Mouse (Mus musculus) neural tube, embryonic 11.5 days (tissue): Measurements from ENCODE around the gene Nup93. TPM values are rescaled to one million over a fixed set of nuclear protein-coding genes. Genes with fewer than 3 reads are reported as not detected.

Source experiments
- ATAC-seq: fragments of 200-750 bp; cut with Nextera tagmentation; 2 replicates; pipeline ENCODE4 v1.8.0; 2017; ENCODE audit warnings: moderate number of reproducible peaks, mild to moderate bottlenecking, moderate TSS enrichment, moderate library complexity; ENCODE audit not compliant: insufficient read depth, low FRiP score, low TSS enrichment
- DNase-seq: peaks from one replicate; pipeline ENCODE4 v3.0.0-alpha.2; 2015; ENCODE audit warnings: low spot score
- H3K27ac ChIP-seq: fragments of 300-500 bp; sonication (generic); 2 replicates; pipeline ENCODE4 v1.5.1; 2014; ENCODE audit warnings: low read depth, mild to moderate bottlenecking, low read length
- H3K27me3 ChIP-seq: fragments of 300-500 bp; sonication (generic); 2 replicates; pipeline ENCODE4 v1.6.1; 2014; ENCODE audit warnings: mild to moderate bottlenecking, low read length, mixed read lengths; ENCODE audit not compliant: control insufficient read depth, insufficient read depth
- H3K36me3 ChIP-seq: fragments of 300-500 bp; sonication (generic); 2 replicates; pipeline ENCODE4 v1.6.1; 2014; ENCODE audit warnings: mild to moderate bottlenecking, low read length, moderate library complexity, mixed read lengths; ENCODE audit not compliant: control insufficient read depth, insufficient read depth
- H3K4me1 ChIP-seq: fragments of 300-500 bp; sonication (generic); 2 replicates; pipeline ENCODE4 v1.6.1; 2014; ENCODE audit warnings: low read length, mixed read lengths; ENCODE audit not compliant: control insufficient read depth, insufficient read depth
- H3K4me2 ChIP-seq: fragments of 300-500 bp; sonication (generic); 2 replicates; pipeline ENCODE4 v1.6.1; 2014; ENCODE audit warnings: low read depth, mild to moderate bottlenecking, moderate library complexity
- H3K4me3 ChIP-seq: fragments of 300-500 bp; sonication (generic); 2 replicates; pipeline ENCODE4 v1.5.1; 2014; ENCODE audit warnings: low read depth, low read length
- H3K9ac ChIP-seq: fragments of 300-500 bp; sonication (generic); 2 replicates; pipeline ENCODE4 v1.6.1; 2014; ENCODE audit warnings: mild to moderate bottlenecking, low read length
- H3K9me3 ChIP-seq: fragments of 300-500 bp; sonication (generic); 2 replicates; pipeline ENCODE4 v1.6.1; 2016; ENCODE audit warnings: low read length; ENCODE audit not compliant: control insufficient read depth
- WGBS: fragments of 180-500 bp; shearing (Covaris S2); extraction: QIAGEN DNeasy Blood & Tissue Kit; methylation state at CpG from one replicate; pipeline ENCODE4 v1.1.7; 2014; 5-methylcytosine and 5-hydroxymethylcytosine counted together
- polyA plus RNA-seq: library from polyadenylated mRNA; unstranded; fragments of >200 nt; fragmentation: Nextera tagmentation; extraction: Ambion mirVana; gene quantifications from 2 replicates; pipeline ENCODE4 v1.2.1, GENCODE M21; 2014

Gene Nup93
- polyA plus RNA-seq, 1 experiment from 2014 or later, result 121 TPM

DNA sequence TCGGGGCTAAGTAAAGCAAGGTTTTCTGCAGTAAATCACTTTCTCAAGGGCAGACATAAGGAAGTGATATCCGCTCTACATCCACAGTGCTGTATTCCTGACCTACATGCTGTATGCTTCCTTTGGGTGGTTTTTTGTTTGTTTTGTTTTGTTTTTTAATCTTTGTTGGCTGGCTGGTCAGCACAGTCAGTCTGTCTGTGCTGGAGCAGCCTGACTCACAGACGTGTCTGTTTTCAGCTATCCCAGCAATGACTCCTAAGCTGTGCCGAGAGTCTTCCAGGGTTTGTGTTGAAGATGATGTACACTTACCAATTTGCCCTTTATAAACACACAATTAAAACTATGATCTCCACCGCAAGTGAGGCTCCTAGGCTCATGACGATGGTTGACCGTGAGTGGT, 56.7 kb downstream of the Nup93 start:
- no peak for DNase-seq
- 91% methylated on average over 7 of the region's 7 CpGs for WGBS

DNA sequence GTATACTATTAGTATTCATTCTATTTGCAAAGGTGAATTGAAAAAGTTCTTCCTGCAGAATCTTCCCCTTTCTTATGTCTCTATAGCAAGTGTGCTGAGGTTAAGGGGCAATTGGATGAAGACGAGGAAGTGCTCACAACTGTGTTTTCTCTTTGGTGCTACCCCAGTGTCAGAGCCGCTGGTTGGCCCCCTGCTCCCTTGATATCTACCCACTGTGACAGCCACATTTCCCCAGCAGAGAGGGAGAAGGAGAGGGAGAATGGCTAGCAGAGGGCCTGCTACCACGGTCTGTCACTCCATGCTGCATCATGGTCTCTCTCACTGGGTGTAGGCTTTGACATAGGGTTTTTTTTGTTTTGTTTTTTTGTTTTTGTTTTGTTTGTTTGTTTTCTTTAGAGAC, 58.2 kb downstream of the Nup93 start:
- no peaks in the 10 kb centered on the region for H3K36me3 ChIP-seq
- no peaks in the 10 kb centered on the region for H3K4me1 ChIP-seq
- no peak overlapping the region for H3K4me3 ChIP-seq
- DNase-seq (no peak), ATAC-seq (no peak)
- H3K9me3 ChIP-seq, result no peaks in the 10 kb centered on the region
- 76% methylated on average over 3 of the region's 3 CpGs for WGBS
- H3K4me2 ChIP-seq, result no peak overlapping the region
- H3K9ac ChIP-seq, result no peak overlapping the region
- no peak overlapping the region for H3K27ac ChIP-seq
- H3K27me3 ChIP-seq, result no peaks in the 10 kb centered on the region

More for the DNA sequence above, 56.7 kb downstream of the Nup93 start:
- Histone ChIP-seq H3K9ac (no peak overlapping the region), H3K27ac (no peak overlapping the region), H3K9me3 (no peaks in the 10 kb centered on the region), H3K36me3 (no peaks in the 10 kb centered on the region), H3K4me2 (no peak overlapping the region), H3K4me3 (no peak overlapping the region), H3K27me3 (no peaks in the 10 kb centered on the region), H3K4me1 (no peaks in the 10 kb centered on the region)
- ATAC-seq, result no peak

DNA sequence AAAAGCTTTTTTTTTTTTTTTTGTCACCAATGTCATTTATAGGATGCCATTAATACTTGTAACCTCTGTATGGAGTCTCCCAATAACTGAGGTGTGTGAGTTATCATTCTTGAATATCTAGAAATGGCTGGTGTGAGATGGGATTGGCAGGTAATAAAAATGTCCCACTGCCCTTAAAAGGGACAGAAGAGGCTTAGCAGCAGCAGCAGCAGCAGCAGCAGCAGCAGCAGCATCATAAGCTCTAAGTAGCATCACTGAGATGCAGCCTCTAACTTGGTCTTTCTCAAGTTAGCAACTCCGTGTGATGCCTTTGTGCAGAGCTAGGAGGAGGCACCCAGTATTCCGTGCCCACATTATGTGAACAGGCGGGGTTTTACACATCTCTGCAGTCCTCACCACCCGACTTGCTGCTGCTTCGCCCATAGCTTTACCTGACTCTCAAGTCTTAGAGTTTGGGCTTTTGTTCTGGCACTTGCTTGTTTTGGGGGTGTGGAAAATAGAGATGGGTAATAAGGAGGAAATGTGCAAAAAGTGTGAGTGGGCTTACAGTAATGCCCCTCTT, 59.0 kb downstream of the Nup93 start:
- H3K4me3 ChIP-seq, result no peak overlapping the region
- H3K4me1 ChIP-seq, result no peaks in the 10 kb centered on the region
- ATAC-seq (no peak), DNase-seq (no peak)
- H3K9ac ChIP-seq, result no peak overlapping the region
- H3K9me3 ChIP-seq, result no peaks in the 10 kb centered on the region
- H3K4me2 ChIP-seq, result no peak overlapping the region
- H3K27me3 ChIP-seq, result no peaks in the 10 kb centered on the region
- H3K36me3 ChIP-seq, result no peaks in the 10 kb centered on the region
- H3K27ac ChIP-seq, result no peak overlapping the region
- WGBS, result 92% methylated on average over 5 of the region's 5 CpGs

DNA sequence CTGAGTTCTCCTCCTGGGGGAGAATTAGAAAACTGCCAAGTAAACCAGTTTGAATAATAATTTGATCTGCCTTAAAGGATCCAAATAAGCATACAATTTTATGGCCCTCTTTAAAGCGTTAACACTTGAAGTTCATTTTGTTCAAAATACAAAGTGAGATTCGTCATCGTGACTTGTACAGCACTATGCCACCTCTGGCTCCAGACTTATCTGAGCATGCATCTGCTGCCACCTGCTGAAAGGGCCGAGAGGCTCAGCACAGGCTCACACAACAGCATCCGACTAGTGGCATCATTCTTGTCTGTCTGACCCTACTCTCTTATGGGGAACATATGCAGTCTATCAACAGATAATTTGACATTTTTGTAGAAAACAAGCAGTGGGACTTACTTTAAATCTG, 59.7 kb downstream of the Nup93 start:
- no peak for ATAC-seq
- no peaks in the 10 kb centered on the region for H3K27me3 ChIP-seq
- no peak for DNase-seq
- H3K9ac ChIP-seq, result no peak overlapping the region
- 77% methylated on average over 5 of the region's 5 CpGs for WGBS
- no peak overlapping the region for H3K4me2 ChIP-seq
- H3K27ac ChIP-seq, result no peak overlapping the region
- no peak overlapping the region for H3K4me3 ChIP-seq
- H3K4me1 ChIP-seq, result no peaks in the 10 kb centered on the region
- H3K9me3 ChIP-seq, result no peaks in the 10 kb centered on the region
- H3K36me3 ChIP-seq, result no peaks in the 10 kb centered on the region

DNA sequence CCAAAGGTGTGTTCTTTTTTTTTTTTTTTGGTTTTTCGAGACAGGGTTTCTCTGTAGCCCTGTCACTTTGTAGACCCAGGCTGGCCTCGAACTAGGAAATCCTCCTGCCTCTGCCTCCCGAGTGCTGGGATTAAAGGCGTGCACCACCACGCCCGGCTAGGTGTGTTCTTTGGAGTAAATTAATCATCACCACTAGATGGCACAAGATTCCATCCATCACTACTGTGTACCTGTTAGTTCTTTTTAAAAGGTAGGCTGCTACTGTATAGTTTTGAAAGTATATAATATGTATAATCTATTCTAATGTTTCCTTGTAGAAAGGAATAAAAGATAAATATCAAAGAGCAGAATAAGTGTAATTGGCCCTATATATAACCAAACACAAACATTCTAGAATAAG, 63.9 kb downstream of the Nup93 start:
- DNase-seq (no peak), ATAC-seq (no peak)
- no peak overlapping the region for H3K4me2 ChIP-seq
- H3K4me1 ChIP-seq, result no peaks in the 10 kb centered on the region
- H3K9me3 ChIP-seq, result no peaks in the 10 kb centered on the region
- 91% methylated on average over 6 of the region's 6 CpGs for WGBS
- no peak overlapping the region for H3K4me3 ChIP-seq
- H3K27me3 ChIP-seq, result no peaks in the 10 kb centered on the region
- H3K36me3 ChIP-seq, result no peaks in the 10 kb centered on the region
- H3K27ac ChIP-seq, result no peak overlapping the region
- H3K9ac ChIP-seq, result no peak overlapping the region

DNA sequence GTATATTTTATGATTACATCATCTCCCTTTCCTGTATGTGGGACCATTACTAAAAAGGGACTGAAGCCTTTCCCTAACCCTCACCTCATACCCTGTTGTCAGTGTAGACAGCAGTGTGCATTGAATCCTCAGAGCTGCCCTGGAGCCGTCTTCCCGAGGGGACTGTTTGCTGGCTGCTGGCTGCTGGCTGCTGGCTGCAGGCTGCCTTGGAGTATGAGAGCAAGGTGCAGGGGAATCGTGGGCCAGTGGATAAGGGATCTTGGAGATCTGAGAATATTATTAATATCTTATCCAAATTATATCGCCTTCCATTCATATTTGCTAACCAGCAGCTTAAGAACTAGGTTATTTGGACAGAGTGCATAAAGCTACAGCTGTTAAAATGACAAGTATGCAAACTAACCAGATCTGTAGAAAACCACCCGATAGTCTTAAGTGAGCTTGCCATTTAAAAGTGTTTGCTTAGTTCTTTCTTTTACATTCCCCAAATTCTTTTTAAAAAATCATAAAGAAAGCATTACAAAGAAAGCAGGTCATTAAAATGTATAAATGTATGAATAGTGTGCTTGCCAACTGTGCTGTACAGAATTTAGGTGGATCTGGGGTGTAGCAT, 65.7 kb downstream of the Nup93 start:
- 90% methylated on average over 5 of the region's 5 CpGs for WGBS
- no peak for ATAC-seq
- H3K36me3 ChIP-seq, result no peaks in the 10 kb centered on the region
- no peaks in the 10 kb centered on the region for H3K27me3 ChIP-seq
- H3K9me3 ChIP-seq, result no peaks in the 10 kb centered on the region
- DNase-seq, result no peak
- no peak overlapping the region for H3K4me3 ChIP-seq
- H3K4me1 ChIP-seq, result no peaks in the 10 kb centered on the region
- H3K9ac ChIP-seq, result no peak overlapping the region
- H3K27ac ChIP-seq, result no peak overlapping the region
- H3K4me2 ChIP-seq, result no peak overlapping the region

DNA sequence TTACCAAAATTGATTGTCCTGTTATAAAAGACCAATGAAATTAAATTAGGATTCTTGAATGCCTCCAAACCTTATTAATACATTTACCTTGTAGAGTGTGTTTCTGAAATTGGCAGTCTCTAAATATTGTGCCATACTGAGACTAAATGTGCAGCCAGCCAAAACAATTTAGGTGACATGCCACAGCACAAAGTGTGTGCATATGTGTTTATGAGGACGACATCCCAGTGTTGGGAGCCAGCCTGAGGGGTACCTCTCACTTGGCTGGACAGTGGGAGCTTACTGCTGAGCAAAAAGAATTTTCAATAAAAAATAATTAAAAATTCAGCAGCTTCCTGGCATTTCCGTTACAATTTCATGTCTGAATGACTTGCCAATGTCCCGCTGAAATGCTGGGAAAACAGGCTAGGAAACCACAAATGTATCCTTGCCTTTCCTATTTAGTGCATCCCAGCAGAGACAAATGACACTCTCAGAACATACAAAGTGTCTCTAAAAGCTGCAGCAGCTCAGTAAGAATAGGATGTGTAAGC, 68.2 kb downstream of the Nup93 start:
- Histone ChIP-seq H3K4me2 (no peak overlapping the region), H3K27ac (no peak overlapping the region), H3K27me3 (no peaks in the 10 kb centered on the region), H3K9me3 (no peaks in the 10 kb centered on the region), H3K36me3 (no peaks in the 10 kb centered on the region), H3K4me1 (no peaks in the 10 kb centered on the region), H3K9ac (no peak overlapping the region), H3K4me3 (no peak overlapping the region)
- WGBS, result 88% methylated on average over 3 of the region's 3 CpGs
- no peak for DNase-seq
- ATAC-seq, result no peak

DNA sequence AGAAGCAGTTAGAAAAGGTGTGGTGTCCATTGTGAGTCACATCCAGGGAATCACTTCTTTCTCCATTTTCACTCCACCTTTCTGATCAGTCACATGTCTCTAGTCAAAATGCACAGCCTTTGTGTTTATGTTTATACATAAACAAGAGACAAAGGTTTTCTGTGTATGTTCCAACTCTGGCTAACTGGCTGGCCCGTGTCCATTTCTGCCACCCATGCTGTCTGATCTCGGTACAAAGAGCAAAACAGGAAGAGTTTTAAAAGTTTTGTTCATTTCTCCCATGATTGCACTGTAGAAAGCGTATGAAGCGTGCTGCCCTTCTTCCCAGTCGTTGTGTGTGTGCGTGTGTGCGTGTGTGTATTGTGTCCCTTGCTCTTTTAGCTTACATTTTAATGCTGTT, 69.8 kb downstream of the Nup93 start:
- WGBS, result 95% methylated on average over 7 of the region's 7 CpGs
- Histone ChIP-seq H3K9ac (no peak overlapping the region), H3K4me2 (no peak overlapping the region), H3K36me3 (no peaks in the 10 kb centered on the region), H3K27me3 (no peaks in the 10 kb centered on the region), H3K4me1 (no peaks in the 10 kb centered on the region), H3K27ac (no peak overlapping the region), H3K9me3 (no peaks in the 10 kb centered on the region), H3K4me3 (no peak overlapping the region)
- DNase-seq, result no peak
- ATAC-seq, result no peak

DNA sequence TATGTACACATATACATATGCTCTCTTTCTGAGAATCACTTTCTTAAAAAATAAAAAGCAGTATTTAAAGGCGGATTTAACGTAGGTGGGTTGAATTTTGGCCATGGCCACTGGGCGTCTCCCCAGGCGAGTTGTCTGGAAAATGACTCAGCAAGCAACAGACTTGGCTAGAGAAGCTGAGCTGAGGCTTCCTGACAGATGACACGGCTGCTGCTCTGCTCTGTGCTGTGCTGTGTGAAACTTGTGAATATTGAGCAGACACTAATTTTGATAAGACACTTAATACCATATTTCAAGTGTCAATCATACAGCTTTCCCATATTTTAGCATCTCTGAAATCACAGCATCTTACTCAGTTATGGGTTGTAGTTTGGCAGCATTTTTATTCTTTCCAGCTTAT, 76.2 kb downstream of the Nup93 start:
- no peak overlapping the region for H3K9ac ChIP-seq
- H3K4me2 ChIP-seq, result no peak overlapping the region
- no peaks in the 10 kb centered on the region for H3K9me3 ChIP-seq
- H3K4me1 ChIP-seq, result no peaks in the 10 kb centered on the region
- H3K36me3 ChIP-seq, result no peaks in the 10 kb centered on the region
- DNase-seq, result no peak
- no peak overlapping the region for H3K4me3 ChIP-seq
- 96% methylated on average over 5 of the region's 5 CpGs for WGBS
- no peak overlapping the region for H3K27ac ChIP-seq
- ATAC-seq, result no peak
- H3K27me3 ChIP-seq, result no peaks in the 10 kb centered on the region
